Mouse (Mus musculus): ENCODE data around the gene Sema3a. TPM values are rescaled to one million over a fixed set of nuclear protein-coding genes. Genes with fewer than 3 reads are reported as not detected.
"Not testable (repeated sequence)": the region's sequence is repeated elsewhere in the genome, so short reads cannot be mapped to it uniquely, and the experiment has no call there.

Gene Sema3a
- polyA plus RNA-seq, 1 experiment: 53.9 TPM

- Histone ChIP-seq H3K27ac (ENCODE audit: insufficient read depth, low read length) (no peak overlapping the region), H3K4me1 (ENCODE audit: control insufficient read depth, insufficient read depth, low read length) (no peaks in the 10 kb centered on the region), H3K4me3 (ENCODE audit: insufficient read depth, low read length) (no peak overlapping the region)
- TF ChIP-seq POLR2A (IDR thresholded peaks at IDR 0.05; ENCODE audit: low read depth, low read length): no peak
- TF ChIP-seq CTCF (IDR thresholded peaks at IDR 0.05; ENCODE audit: borderline replicate concordance, insufficient read depth, low read length): no peak
Measured at GRCm38 (mm10) chr5:13557257-13557656, 432.0 kb downstream of the Sema3a start.

GRCm38 (mm10) chr5:13573867-13574266, 448.7 kb downstream of the Sema3a start:
- H3K27ac ChIP-seq (ENCODE audit: insufficient read depth, low read length): no peak overlapping the region
- TF ChIP-seq CTCF (IDR thresholded peaks at IDR 0.05; ENCODE audit: borderline replicate concordance, insufficient read depth, low read length) (no peak), POLR2A (IDR thresholded peaks at IDR 0.05; ENCODE audit: low read depth, low read length) (no peak)
- H3K4me3 ChIP-seq (ENCODE audit: insufficient read depth, low read length): no peak overlapping the region
- H3K4me1 ChIP-seq (ENCODE audit: control insufficient read depth, insufficient read depth, low read length): no peaks in the 10 kb centered on the region

DNA sequence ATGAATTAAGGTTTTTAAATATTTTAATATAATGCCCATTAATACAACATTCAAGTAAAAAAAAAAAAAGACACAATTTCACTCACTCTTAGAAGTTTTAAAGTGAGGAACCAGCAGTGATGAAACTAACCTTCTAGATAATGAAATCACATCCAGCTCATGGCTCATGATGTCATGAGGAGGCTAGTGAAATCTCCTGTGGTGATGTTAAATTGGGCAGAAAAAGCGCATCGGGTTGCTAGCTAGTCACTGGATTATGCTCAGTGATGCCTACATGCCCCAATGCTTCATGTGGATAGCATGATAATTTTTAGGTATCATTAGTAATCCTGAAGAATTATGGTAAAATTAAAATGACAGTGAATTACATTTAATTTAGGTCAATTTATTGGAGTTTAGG, 453.9 kb downstream of the Sema3a start:
- TF ChIP-seq POLR2A (IDR thresholded peaks at IDR 0.05; ENCODE audit: low read depth, low read length): no peak
- TF ChIP-seq CTCF (IDR thresholded peaks at IDR 0.05; ENCODE audit: borderline replicate concordance, insufficient read depth, low read length): no peak
- H3K4me3 ChIP-seq (ENCODE audit: insufficient read depth, low read length): no peak overlapping the region
- no peaks in the 10 kb centered on the region for H3K4me1 ChIP-seq (ENCODE audit: control insufficient read depth, insufficient read depth, low read length)
- H3K27ac ChIP-seq (ENCODE audit: insufficient read depth, low read length): no peak overlapping the region

DNA sequence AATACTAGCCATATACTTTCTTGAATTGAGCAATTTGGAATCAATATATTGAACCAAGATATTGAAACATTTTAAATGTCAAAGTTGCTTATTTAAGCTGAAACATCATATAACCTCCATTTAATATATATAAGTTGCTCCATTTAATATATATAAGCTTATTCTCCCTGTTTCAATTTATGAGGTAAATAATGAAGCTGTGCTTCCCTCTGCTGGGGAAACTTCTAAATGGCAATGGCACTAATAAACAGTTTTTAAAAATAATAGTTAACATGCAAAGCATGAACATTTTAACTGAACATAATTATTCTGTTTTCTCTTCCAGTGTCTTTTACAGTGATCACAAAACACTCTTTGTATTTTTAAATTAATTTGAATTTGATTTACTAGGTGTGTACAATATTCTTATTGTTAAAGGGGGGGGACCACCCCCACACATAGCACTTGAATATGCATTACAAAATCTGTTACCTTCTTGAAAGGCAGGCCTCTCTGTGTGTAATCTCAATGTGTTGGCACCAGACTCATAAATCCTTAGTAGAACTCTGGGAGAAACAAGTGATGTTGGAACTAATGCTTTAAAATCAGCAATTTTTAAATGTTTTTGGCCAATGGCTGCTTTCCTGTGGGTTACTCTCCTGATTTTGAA, 460.5 kb downstream of the Sema3a start:
- no peak overlapping the region for H3K4me3 ChIP-seq (ENCODE audit: insufficient read depth, low read length)
- no peak overlapping the region for H3K27ac ChIP-seq (ENCODE audit: insufficient read depth, low read length)
- no peaks in the 10 kb centered on the region for H3K4me1 ChIP-seq (ENCODE audit: control insufficient read depth, insufficient read depth, low read length)
- TF ChIP-seq POLR2A (IDR thresholded peaks at IDR 0.05; ENCODE audit: low read depth, low read length): no peak

- Histone ChIP-seq H3K4me3 (ENCODE audit: insufficient read depth, low read length) (no peak overlapping the region), H3K4me1 (ENCODE audit: control insufficient read depth, insufficient read depth, low read length) (no peaks in the 10 kb centered on the region), H3K27ac (ENCODE audit: insufficient read depth, low read length) (no peak overlapping the region)
- no peak for TF ChIP-seq POLR2A (IDR thresholded peaks at IDR 0.05; ENCODE audit: low read depth, low read length)
- TF ChIP-seq CTCF (IDR thresholded peaks at IDR 0.05; ENCODE audit: borderline replicate concordance, insufficient read depth, low read length): no peak
Measured at GRCm38 (mm10) chr5:13594422-13594821, 469.2 kb downstream of the Sema3a start.

GRCm38 (mm10) chr5:13611631-13612030, 486.4 kb downstream of the Sema3a start:
- H3K4me1 ChIP-seq (ENCODE audit: control insufficient read depth, insufficient read depth, low read length): no peaks in the 10 kb centered on the region
- TF ChIP-seq POLR2A (IDR thresholded peaks at IDR 0.05; ENCODE audit: low read depth, low read length) (no peak), CTCF (IDR thresholded peaks at IDR 0.05; ENCODE audit: borderline replicate concordance, insufficient read depth, low read length) (no peak)
- no peak overlapping the region for H3K4me3 ChIP-seq (ENCODE audit: insufficient read depth, low read length)
- H3K27ac ChIP-seq (ENCODE audit: insufficient read depth, low read length): no peak overlapping the region

GRCm38 (mm10) chr5:13612088-13612487, 486.9 kb downstream of the Sema3a start:
- Histone ChIP-seq H3K27ac (ENCODE audit: insufficient read depth, low read length) (no peak overlapping the region), H3K4me3 (ENCODE audit: insufficient read depth, low read length) (no peak overlapping the region), H3K4me1 (ENCODE audit: control insufficient read depth, insufficient read depth, low read length) (no peaks in the 10 kb centered on the region)
- no peak for TF ChIP-seq POLR2A (IDR thresholded peaks at IDR 0.05; ENCODE audit: low read depth, low read length)

DNA sequence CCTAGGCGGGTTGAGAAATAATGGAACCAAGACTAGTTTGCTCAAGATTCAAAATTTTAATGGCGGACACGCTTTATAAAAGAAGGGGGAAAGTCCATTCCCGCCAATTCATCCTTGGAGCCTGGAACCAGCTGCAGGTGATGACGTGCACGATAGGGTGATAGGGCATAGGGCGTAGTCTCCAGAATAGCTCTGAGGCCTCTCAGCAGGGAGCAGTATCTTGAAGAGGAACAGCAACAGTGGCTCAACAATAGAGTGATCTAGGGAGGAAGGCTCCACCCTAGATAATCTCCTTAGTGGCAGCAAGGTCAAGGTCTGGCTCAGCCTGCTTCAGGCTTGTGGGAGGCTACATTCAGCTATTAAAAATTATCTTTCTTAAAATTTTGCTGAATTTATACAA, 489.4 kb downstream of the Sema3a start:
- not testable (repeated sequence) for H3K4me3 ChIP-seq (ENCODE audit: insufficient read depth, low read length); H3K4me1 ChIP-seq (ENCODE audit: control insufficient read depth, insufficient read depth, low read length); H3K27ac ChIP-seq (ENCODE audit: insufficient read depth, low read length)

GRCm38 (mm10) chr5:13615907-13616306, 490.7 kb downstream of the Sema3a start:
- TF ChIP-seq CTCF (IDR thresholded peaks at IDR 0.05; ENCODE audit: borderline replicate concordance, insufficient read depth, low read length) (no peak), POLR2A (IDR thresholded peaks at IDR 0.05; ENCODE audit: low read depth, low read length) (no peak)
- Histone ChIP-seq H3K4me3 (ENCODE audit: insufficient read depth, low read length) (no peak overlapping the region), H3K27ac (ENCODE audit: insufficient read depth, low read length) (no peak overlapping the region), H3K4me1 (ENCODE audit: control insufficient read depth, insufficient read depth, low read length) (no peaks in the 10 kb centered on the region)

DNA sequence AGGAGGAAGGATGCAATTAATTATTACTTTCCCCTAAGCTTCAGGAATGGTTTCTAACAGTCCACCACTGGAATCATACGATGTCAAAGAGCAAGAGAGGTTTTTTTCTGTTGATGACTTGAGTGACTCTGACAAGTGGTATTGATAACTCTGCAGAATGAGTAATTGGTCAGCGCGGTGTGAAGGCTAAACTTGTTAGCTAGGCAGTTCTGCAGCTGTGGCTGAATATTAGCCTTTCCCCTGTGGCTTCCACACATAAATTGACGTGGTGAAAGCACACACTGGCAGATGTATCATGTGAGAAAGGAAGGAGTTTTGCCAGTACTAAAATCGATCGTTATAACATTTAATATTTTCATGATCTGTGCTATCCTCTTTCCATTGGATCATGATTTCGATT, 497.4 kb downstream of the Sema3a start:
- no peak for TF ChIP-seq CTCF (IDR thresholded peaks at IDR 0.05; ENCODE audit: borderline replicate concordance, insufficient read depth, low read length)
- no peak for TF ChIP-seq POLR2A (IDR thresholded peaks at IDR 0.05; ENCODE audit: low read depth, low read length)
- no peaks in the 10 kb centered on the region for H3K4me1 ChIP-seq (ENCODE audit: control insufficient read depth, insufficient read depth, low read length)
- no peak overlapping the region for H3K4me3 ChIP-seq (ENCODE audit: insufficient read depth, low read length)
- no peak overlapping the region for H3K27ac ChIP-seq (ENCODE audit: insufficient read depth, low read length)

GRCm38 (mm10) chr5:13624754-13625153, 499.5 kb downstream of the Sema3a start:
- no peaks in the 10 kb centered on the region for H3K4me1 ChIP-seq (ENCODE audit: control insufficient read depth, insufficient read depth, low read length)
- TF ChIP-seq CTCF (IDR thresholded peaks at IDR 0.05; ENCODE audit: borderline replicate concordance, insufficient read depth, low read length): no peak
- no peak for TF ChIP-seq POLR2A (IDR thresholded peaks at IDR 0.05; ENCODE audit: low read depth, low read length)
- H3K27ac ChIP-seq (ENCODE audit: insufficient read depth, low read length): no peak overlapping the region
- no peak overlapping the region for H3K4me3 ChIP-seq (ENCODE audit: insufficient read depth, low read length)
